Comparison of ENCODE assay signal across 25 mouse cellular contexts in the genomic region with DNA sequence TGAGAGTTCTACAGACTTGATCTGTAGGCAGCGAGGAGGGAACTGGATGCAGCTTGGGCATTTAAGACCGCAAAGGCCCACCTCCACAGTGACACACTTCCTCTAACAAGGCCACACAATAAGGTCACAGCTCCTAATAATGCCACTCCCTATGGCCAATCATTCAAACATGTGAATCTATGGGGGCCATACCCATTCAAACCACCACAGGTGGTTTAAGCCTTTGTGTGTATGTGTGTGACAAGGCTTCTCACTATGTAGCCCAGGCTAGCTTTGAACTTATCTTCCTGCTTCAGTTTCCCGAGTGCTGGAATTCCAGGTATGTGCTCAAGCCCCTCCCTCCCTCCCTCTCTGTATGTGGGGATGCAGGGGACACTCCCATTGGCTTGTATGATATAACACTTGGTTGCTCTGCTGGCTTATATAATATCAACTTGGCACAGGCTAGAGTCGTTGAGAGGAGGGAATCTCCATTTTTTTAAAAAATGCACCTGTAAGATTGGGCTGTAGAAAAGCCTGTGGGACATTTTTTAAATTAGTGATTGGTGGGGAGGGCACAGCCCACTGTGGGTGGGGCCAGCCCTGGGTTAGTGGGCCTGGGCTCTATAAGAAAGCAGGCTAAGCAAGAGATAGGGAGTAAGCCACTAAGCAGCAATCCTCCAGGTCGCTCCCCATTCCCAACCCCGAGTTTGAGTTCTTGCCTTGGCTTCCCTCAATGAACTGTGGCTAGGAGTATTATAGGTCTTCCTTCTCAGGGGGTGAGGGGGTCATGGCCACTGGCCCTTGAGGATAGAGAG. TPM values are rescaled to one million over a fixed set of nuclear protein-coding genes. Genes with fewer than 3 reads are reported as not detected.
"Had no signal": no experiment of that assay in that cellular context is flagged by ENCODE, and none has a peak within 500 bp of the region (broad histone marks: within the 10 kb centered on the region; RNA-seq: fewer than 3 reads in every experiment).

No protein-coding gene starts in this region.

- H3K27me3 ChIP-seq: stomach, embryonic 15.5 days had no signal

- H3K36me3 ChIP-seq: limb, embryonic 10.5 days; limb, embryonic 13.5 days; stomach, embryonic 15.5 days had no signal

- DNase-seq: kidney, adult 2 months; kidney, postnatal 25 days; layer of hippocampus, adult 9-11 months; lung, adult 2 months; lung, postnatal 14 days; lung, postnatal 4 days; midbrain, embryonic 14.5 days; right cerebral cortex, postnatal 14 days; spleen, adult 18-20 months; thymus, postnatal 25 days had no signal

- H3K9ac ChIP-seq: limb, embryonic 13.5 days; stomach, embryonic 15.5 days had no signal

- H3K4me3 ChIP-seq: layer of hippocampus, adult 2 months; limb, embryonic 10.5 days; limb, embryonic 13.5 days; stomach, embryonic 15.5 days had no signal

- H3K4me1 ChIP-seq: limb, embryonic 10.5 days; limb, embryonic 13.5 days; stomach, embryonic 15.5 days had no signal

- H3K9me3 ChIP-seq: limb, embryonic 10.5 days; limb, embryonic 13.5 days; stomach, embryonic 15.5 days had no signal

- H3K27ac ChIP-seq: kidney, postnatal 0 days; layer of hippocampus, adult 2 months; limb, embryonic 10.5 days; limb, embryonic 13.5 days; stomach, embryonic 15.5 days had no signal

- H3K4me2 ChIP-seq: limb, embryonic 13.5 days; midbrain, embryonic 11.5 days; stomach, embryonic 15.5 days had no signal

RNA-seq across cellular contexts. Expression of a gene that starts 37.5 kb away (rescaled TPM):
- total RNA-seq: liver, adult 2 months; megakaryocyte progenitor cell, adult 5-6 weeks; megakaryocyte-erythroid progenitor cell, adult 5-6 weeks had no signal
- polyA plus RNA-seq: kidney, adult 2 months; kidney, embryonic 14.5 days; kidney, postnatal 0 days; large intestine, adult 2 months; limb, embryonic 10.5 days; limb, embryonic 13.5 days; liver, adult 2 months; lung, adult 2 months; lung, embryonic 16.5 days; neural tube, embryonic 11.5 days; neural tube, embryonic 14.5 days; thymus, postnatal 0 days had no signal
